Mouse (Mus musculus): ENCODE measurements around the gene Vmn1r4. TPM values are rescaled to one million over a fixed set of nuclear protein-coding genes. Genes with fewer than 3 reads are reported as not detected.

Gene Vmn1r4
- polyA plus RNA-seq, 1 experiment, result 0.02 TPM

- TF ChIP-seq REST (IDR thresholded peaks at IDR 0.05; ENCODE audit: insufficient read depth, insufficient read length) (no peak), MAX (IDR thresholded peaks at IDR 0.05; ENCODE audit: low read depth) (no peak), POLR2A (IDR thresholded peaks at IDR 0.05; ENCODE audit: insufficient read length, low read depth) (no peak), TCF3 (IDR thresholded peaks at IDR 0.05; ENCODE audit: insufficient read length, low read depth) (no peak), E2F4 (IDR thresholded peaks at IDR 0.05; ENCODE audit: insufficient read depth) (no peak), POLR2AphosphoS2 (IDR thresholded peaks at IDR 0.05; ENCODE audit: insufficient read length, low read depth) (no peak), SRF (IDR thresholded peaks at IDR 0.05; ENCODE audit: control insufficient read depth, insufficient read length, low read depth) (no peak), MYOG (IDR thresholded peaks at IDR 0.05; ENCODE audit: control insufficient read depth in 1 of 3, insufficient read depth in 1 of 3, insufficient read length in 2 of 3, low read depth in 2 of 3) (no peak), MYOD1 (IDR thresholded peaks at IDR 0.05; ENCODE audit: control insufficient read depth in 1 of 3, insufficient read length in 2 of 3, low read depth in 2 of 3) (no peak), USF1 (IDR thresholded peaks at IDR 0.05; ENCODE audit: low read depth) (no peak), TCF12 (IDR thresholded peaks at IDR 0.05; ENCODE audit: insufficient read depth, poor library complexity, severe bottlenecking) (no peak), CEBPB (IDR thresholded peaks at IDR 0.05; ENCODE audit: insufficient read depth, poor library complexity, severe bottlenecking) (no peak)
- Histone ChIP-seq H3K27me3 (ENCODE audit: control insufficient read depth, insufficient read depth, insufficient read length) (no peaks in the 10 kb centered on the region), H3K4me2 (ENCODE audit: low read depth) (no peak overlapping the region), H3K36me3 (ENCODE audit: control insufficient read depth, insufficient read depth) (peaks cover 13% of the 10 kb centered on the region), H3ac (ENCODE audit: control insufficient read depth, insufficient read length) (no peak overlapping the region), H3K79me2 (ENCODE audit: control insufficient read depth, insufficient read depth) (no peaks in the 10 kb centered on the region), H3K4me3 (no peak overlapping the region)
Measured at GRCm38 (mm10) chr6:56888561-56888960, 35.3 kb upstream of the Vmn1r4 start.

- no peaks in the 10 kb centered on the region for H3K36me3 ChIP-seq (ENCODE audit: control insufficient read depth, insufficient read depth)
- no peaks in the 10 kb centered on the region for H3K27me3 ChIP-seq (ENCODE audit: control insufficient read depth, insufficient read depth, insufficient read length)
- TF ChIP-seq REST (IDR thresholded peaks at IDR 0.05; ENCODE audit: insufficient read depth, insufficient read length), result no peak
- TF ChIP-seq TCF12 (IDR thresholded peaks at IDR 0.05; ENCODE audit: insufficient read depth, poor library complexity, severe bottlenecking), result no peak
- TF ChIP-seq POLR2A (IDR thresholded peaks at IDR 0.05; ENCODE audit: insufficient read length, low read depth), result no peak
- TF ChIP-seq E2F4 (IDR thresholded peaks at IDR 0.05; ENCODE audit: insufficient read depth), result no peak
- TF ChIP-seq MYOD1 (IDR thresholded peaks at IDR 0.05; ENCODE audit: control insufficient read depth in 1 of 3, insufficient read length in 2 of 3, low read depth in 2 of 3), result no peak
- TF ChIP-seq SRF (IDR thresholded peaks at IDR 0.05; ENCODE audit: control insufficient read depth, insufficient read length, low read depth), result no peak
- TF ChIP-seq TCF3 (IDR thresholded peaks at IDR 0.05; ENCODE audit: insufficient read length, low read depth), result no peak
- no peak for TF ChIP-seq MAX (IDR thresholded peaks at IDR 0.05; ENCODE audit: low read depth)
- no peak for TF ChIP-seq CEBPB (IDR thresholded peaks at IDR 0.05; ENCODE audit: insufficient read depth, poor library complexity, severe bottlenecking)
- TF ChIP-seq USF1 (IDR thresholded peaks at IDR 0.05; ENCODE audit: low read depth), result no peak
- TF ChIP-seq MYOG (IDR thresholded peaks at IDR 0.05; ENCODE audit: control insufficient read depth in 1 of 3, insufficient read depth in 1 of 3, insufficient read length in 2 of 3, low read depth in 2 of 3), result no peak
- no peak for TF ChIP-seq POLR2AphosphoS2 (IDR thresholded peaks at IDR 0.05; ENCODE audit: insufficient read length, low read depth)
- H3ac ChIP-seq (ENCODE audit: control insufficient read depth, insufficient read length), result no peak overlapping the region
- H3K79me2 ChIP-seq (ENCODE audit: control insufficient read depth, insufficient read depth), result no peaks in the 10 kb centered on the region
- H3K4me3 ChIP-seq, result no peak overlapping the region
- H3K4me2 ChIP-seq (ENCODE audit: low read depth), result no peak overlapping the region
Measured at GRCm38 (mm10) chr6:56890762-56891161, 33.1 kb upstream of the Vmn1r4 start.

- Histone ChIP-seq H3K36me3 (ENCODE audit: control insufficient read depth, insufficient read depth) (no peaks in the 10 kb centered on the region), H3K27me3 (ENCODE audit: control insufficient read depth, insufficient read depth, insufficient read length) (no peaks in the 10 kb centered on the region), H3K79me2 (ENCODE audit: control insufficient read depth, insufficient read depth) (no peaks in the 10 kb centered on the region), H3ac (ENCODE audit: control insufficient read depth, insufficient read length) (no peak overlapping the region), H3K4me3 (no peak overlapping the region), H3K4me2 (ENCODE audit: low read depth) (no peak overlapping the region)
- TF ChIP-seq MYOD1 (IDR thresholded peaks at IDR 0.05; ENCODE audit: control insufficient read depth in 1 of 3, insufficient read length in 2 of 3, low read depth in 2 of 3), result no peak
- TF ChIP-seq MYOG (IDR thresholded peaks at IDR 0.05; ENCODE audit: control insufficient read depth in 1 of 3, insufficient read depth in 1 of 3, insufficient read length in 2 of 3, low read depth in 2 of 3), result no peak
- TF ChIP-seq E2F4 (IDR thresholded peaks at IDR 0.05; ENCODE audit: insufficient read depth), result no peak
- no peak for TF ChIP-seq TCF3 (IDR thresholded peaks at IDR 0.05; ENCODE audit: insufficient read length, low read depth)
- TF ChIP-seq TCF12 (IDR thresholded peaks at IDR 0.05; ENCODE audit: insufficient read depth, poor library complexity, severe bottlenecking), result no peak
- TF ChIP-seq POLR2AphosphoS2 (IDR thresholded peaks at IDR 0.05; ENCODE audit: insufficient read length, low read depth), result no peak
- TF ChIP-seq POLR2A (IDR thresholded peaks at IDR 0.05; ENCODE audit: insufficient read length, low read depth), result no peak
- TF ChIP-seq SRF (IDR thresholded peaks at IDR 0.05; ENCODE audit: control insufficient read depth, insufficient read length, low read depth), result no peak
- no peak for TF ChIP-seq REST (IDR thresholded peaks at IDR 0.05; ENCODE audit: insufficient read depth, insufficient read length)
- no peak for TF ChIP-seq CEBPB (IDR thresholded peaks at IDR 0.05; ENCODE audit: insufficient read depth, poor library complexity, severe bottlenecking)
- no peak for TF ChIP-seq MAX (IDR thresholded peaks at IDR 0.05; ENCODE audit: low read depth)
- no peak for TF ChIP-seq USF1 (IDR thresholded peaks at IDR 0.05; ENCODE audit: low read depth)
Measured at GRCm38 (mm10) chr6:56899601-56900000, 24.2 kb upstream of the Vmn1r4 start.

- H3K36me3 ChIP-seq (ENCODE audit: control insufficient read depth, insufficient read depth), result no peaks in the 10 kb centered on the region
- H3K4me3 ChIP-seq, result no peak overlapping the region
- H3K4me2 ChIP-seq (ENCODE audit: low read depth), result no peak overlapping the region
- H3K27me3 ChIP-seq (ENCODE audit: control insufficient read depth, insufficient read depth, insufficient read length), result no peaks in the 10 kb centered on the region
- H3ac ChIP-seq (ENCODE audit: control insufficient read depth, insufficient read length), result no peak overlapping the region
- peaks cover 3% of the 10 kb centered on the region for H3K79me2 ChIP-seq (ENCODE audit: control insufficient read depth, insufficient read depth)
- TF ChIP-seq TCF12 (IDR thresholded peaks at IDR 0.05; ENCODE audit: insufficient read depth, poor library complexity, severe bottlenecking) (no peak), TCF3 (IDR thresholded peaks at IDR 0.05; ENCODE audit: insufficient read length, low read depth) (no peak), USF1 (IDR thresholded peaks at IDR 0.05; ENCODE audit: low read depth) (no peak), MAX (IDR thresholded peaks at IDR 0.05; ENCODE audit: low read depth) (no peak), MYOG (IDR thresholded peaks at IDR 0.05; ENCODE audit: control insufficient read depth in 1 of 3, insufficient read depth in 1 of 3, insufficient read length in 2 of 3, low read depth in 2 of 3) (no peak), POLR2AphosphoS2 (IDR thresholded peaks at IDR 0.05; ENCODE audit: insufficient read length, low read depth) (no peak), E2F4 (IDR thresholded peaks at IDR 0.05; ENCODE audit: insufficient read depth) (no peak)
Measured at GRCm38 (mm10) chr6:56901336-56901735, 22.5 kb upstream of the Vmn1r4 start.

Data from myocyte (in vitro differentiated cells).